Mouse (Mus musculus) urinary bladder, postnatal 36 days (tissue): Measurements from ENCODE around the gene Birc7.
A peak's percentile ranks its signal among the peaks of the same experiment; 100 is the strongest.

Experiments
- DNase-seq, 2 experiments: peaks; one replicate each; pipeline ENCODE4 v3.0.0; 2022; ENCODE audit warnings: low spot score in 2 of 2, mixed read lengths in 1 of 2

The Birc7 gene

DNA sequence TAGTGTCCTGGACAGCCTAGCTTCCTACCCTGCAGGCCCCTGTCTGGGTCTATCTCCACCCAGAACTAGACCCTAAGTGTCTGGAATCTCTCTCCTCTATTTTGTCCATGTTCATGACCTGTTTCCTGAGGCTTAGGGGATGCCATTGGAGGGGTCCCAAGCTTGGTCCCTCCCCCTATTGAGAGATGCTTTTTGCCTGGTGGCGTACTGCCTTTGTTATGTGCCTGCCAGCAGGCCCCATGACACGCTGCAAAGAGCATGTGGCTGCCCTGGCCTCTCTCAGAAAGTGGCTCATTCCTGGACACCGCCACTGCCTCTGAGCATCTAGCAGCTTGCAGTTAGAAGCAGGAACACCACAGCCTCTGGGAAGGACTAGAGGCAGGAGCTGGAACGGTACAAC lies at the start of gene Birc7:
Gene Birc7 (plus strand): TSS at position 301 of the 400 bp plus-strand sequence.
- DNase-seq: no peak

DNA sequence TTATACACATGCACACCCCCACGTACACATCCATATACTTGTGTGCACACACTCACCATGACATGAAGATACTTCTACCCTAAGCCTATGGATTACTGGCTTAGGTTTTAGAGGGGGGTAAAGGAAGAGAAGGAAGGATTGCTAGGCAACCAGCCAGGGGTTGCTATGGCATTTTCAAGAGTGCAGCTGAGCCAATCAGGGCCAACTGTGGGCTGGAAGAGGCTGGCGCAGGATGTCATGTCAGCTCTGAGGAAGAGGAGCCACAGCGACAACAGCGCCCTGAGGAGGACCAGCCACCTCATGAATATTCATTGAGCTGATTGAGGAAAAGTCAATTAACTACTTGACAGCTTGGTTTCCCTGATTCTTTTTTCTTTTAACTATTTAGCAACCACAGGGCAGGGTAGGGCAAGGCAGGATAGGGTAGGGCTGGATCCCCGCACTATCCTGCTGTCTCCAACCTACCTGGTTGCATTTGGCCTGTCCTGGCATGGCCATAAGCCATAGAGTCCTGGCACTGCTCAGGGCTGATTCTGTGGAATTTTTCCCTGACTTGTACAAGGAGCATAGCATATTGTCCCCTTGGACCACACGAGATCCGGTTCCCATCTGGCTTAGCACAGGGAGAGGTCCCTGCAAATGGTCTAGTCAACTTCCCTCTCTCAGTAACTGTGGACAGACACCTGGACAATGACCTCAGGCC lies 49.3 kb upstream of the Birc7 start:
- no peak for DNase-seq

DNA sequence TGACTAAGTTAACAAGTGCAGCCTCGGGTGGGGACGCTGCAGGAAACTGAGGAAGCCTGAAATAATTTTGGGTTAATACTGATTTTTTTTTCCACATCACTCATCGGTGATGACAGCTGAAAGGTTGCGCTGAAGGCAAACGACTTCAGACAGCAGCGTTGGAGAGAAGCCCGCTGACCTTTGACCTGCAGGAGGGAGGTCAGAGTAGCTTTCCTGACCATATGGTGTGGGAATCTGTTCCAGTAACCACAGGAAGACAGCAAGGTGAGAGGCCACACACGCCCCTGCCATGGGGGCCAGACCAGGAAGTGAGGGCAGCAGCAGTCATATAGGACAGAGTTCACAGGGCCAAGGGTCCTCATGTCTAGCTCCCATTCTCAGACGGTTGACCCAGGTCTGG lies 47.5 kb upstream of the Birc7 start:
- no peak for DNase-seq

DNA sequence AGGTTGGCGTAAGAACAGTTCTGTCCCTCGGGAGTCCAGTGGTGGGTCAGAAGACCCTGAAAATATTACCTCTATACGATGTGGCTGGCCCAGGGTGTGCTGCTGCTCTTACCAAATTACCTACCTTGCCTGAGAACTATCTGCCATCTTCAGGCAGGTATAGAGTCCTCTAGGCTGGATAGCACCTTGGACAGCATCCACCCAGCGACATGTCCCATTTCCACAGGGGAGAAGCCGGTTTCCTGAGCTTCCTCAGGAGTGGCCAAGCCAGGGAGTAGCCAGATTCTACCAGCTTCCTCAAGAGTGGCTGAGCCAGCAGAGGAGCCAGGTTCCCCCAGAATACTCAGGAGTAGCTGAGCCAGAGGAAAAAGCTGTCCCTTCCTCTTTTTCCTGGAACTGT lies 43.6 kb upstream of the Birc7 start:
- DNase-seq: no peak

DNA sequence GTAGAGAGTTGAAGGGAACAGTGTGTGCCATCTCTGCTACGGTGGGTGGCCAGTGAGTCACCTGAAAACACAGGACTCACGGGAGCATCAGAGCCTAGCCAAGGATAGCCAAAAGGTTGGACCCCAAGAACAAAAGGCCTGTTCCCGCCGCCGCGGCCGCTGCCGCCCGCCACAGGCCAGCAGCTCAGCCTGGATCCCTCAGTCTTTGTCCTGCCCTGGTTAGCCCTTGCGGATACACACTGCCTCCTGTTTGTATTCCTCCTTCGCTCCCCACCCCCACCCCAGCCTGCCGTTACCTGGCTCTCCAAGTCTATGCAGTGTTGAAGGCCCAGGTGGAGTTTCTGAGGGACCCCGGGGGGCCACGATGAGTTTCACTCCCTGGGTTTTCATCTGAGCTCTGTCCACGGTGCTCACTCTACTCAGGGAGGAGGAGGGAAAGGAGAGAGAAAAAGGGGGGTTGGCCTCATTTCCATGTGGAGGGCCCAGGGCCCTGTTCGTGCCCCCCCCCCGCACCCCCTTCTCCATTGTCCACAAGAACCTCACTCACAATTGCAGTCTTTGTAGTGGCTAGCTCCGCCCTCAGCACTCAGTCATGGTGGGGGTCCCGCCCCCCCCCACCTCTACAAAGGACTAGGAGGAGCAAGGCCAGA lies 39.4 kb upstream of the Birc7 start:
- DNase-seq: no peak

DNA sequence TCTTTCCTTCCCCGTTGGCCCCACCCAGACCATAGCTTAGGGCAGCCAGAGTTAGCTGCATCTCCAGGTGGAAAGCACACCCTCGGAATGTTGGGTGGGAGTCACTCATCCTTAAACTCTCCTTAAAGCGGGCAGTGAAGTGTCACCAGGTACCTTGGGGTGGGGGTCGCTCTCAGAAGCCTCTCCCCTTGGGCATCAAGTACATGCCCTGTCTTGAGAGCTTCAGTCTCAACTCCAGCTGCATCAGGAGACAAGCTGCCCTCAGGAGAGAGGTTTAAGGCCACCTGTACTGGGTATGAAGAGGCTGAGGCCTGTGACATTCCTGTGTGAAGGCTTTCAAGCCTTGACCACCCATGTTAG lies 38.9 kb upstream of the Birc7 start:
- DNase-seq: no peak

DNA sequence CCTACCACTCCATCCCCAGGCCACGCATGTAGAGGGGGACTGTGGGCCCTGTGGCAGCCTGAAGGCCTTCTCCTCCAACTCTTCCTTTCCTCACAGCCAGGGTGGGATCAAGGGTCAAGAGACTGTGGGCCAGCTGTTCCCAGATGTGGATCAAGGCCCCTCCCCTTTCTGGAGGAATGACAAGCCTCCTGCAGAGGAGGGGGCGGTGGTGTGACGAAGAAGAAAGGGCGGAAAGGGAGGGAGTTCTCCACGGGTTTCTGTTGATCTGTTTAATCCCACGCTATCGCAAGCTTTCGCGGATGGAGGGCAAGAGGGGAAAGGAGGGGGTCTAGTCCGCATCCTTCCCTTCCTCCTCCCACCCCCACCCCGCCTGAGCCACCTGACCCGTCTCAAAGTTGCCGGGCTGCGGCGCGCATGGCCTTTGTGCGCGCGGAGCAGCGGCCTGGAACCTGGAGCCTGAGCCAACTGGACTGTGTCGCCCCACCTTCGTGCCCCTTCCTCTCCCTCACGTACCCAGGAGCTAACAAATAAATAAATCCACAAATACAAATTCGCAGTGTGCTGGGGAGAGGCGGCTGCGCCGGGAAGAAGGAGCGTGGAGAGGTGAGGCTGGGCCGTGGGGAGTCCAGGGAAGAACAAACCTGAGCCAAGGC lies 38.3 kb upstream of the Birc7 start:
- no peak for DNase-seq

DNA sequence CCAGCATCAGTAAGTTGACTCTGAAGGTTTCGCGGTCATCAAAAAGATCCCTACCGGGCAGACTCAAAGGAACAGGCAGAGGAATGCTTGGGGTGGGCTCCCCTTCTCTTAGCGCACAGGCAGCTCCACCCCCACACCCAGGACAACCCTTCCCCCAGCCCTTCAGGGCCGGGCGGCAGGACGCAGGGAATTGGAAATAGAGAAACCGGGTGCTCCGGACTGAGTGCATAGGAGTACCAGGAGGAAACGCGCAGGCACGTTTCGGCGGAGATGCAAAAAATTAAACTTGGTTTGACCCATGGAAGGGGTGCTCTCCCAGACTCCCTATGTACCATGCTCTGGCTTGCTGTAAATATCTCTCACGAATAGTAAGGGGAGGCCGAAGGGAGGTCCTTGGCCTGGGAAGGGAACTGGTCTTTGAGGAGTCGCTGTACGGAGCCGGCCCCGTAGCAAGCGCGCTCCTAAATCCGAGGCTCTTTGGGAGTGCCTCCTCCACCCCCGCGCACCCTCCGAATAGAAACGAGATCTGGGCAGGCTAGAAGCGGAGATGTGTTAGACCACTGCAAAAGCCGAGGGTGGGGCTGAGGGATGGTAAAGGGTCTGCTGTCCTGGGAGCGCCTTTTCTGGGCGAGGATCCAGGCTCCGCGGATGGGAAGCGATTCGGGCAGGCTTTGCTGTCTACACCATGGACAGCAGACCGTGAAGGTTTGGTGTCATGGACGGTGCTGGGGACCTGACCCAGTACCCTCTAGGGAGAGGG lies 37.6 kb upstream of the Birc7 start:
- DNase-seq: no peak

DNA sequence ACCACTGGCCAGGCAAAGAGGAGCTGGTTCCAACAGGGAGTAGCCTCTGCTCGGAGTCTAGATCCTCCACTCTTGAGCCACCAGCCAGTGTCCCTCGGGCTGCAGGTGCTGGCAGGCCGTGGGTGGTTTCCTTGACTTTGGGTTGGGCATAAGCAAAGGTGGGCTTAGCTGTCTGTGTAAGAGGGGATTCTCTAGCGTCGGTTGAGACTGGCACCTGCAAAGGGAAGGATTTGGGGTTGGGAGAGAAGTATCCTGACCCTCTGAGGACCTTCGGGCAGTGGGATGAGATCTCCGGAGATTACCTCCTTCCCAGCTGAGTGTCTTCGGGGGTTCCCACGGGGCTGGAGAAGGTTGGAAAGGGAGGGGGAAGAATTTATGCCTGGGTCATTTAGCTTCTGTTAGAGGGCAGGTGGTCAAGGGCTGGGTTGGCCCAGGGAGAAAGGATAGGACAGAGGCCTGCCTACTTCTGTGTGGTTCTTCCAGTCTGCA lies 36.9 kb upstream of the Birc7 start:
- DNase-seq: no peak

DNA sequence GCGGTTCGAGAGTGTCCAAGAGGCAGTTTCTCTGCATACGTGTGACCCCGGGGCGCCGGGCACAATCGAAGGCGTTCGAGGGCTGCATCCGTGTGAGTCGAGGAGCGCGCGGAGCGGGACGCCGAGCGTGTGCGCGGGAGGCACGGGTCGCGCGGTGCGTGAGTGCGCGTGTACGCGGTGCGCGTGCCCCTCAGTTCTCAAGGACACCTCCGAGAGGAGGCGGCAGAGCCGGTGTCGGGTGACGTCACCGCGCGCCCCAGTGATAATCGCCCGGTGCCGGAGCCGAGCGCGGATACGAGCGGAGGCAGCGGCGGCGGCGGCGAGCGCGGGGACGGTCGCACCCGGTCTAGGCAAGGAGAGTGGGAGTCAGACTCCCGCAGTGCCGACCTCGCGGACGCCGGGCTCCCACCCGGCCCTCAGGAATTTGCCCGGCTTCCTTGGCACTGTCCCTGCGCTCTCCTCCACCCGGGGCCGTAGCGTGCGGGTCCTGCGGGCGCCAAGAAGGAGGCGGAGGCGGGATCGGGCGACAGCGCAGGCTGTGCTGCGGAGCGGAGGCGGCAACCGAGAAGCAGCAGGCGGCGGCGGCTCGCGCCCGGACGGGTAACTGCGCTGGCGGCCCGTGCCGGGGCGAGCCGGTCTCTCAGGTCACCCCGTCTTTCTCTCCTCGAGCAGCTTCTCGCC lies 35.8 kb upstream of the Birc7 start:
- no peak for DNase-seq

DNA sequence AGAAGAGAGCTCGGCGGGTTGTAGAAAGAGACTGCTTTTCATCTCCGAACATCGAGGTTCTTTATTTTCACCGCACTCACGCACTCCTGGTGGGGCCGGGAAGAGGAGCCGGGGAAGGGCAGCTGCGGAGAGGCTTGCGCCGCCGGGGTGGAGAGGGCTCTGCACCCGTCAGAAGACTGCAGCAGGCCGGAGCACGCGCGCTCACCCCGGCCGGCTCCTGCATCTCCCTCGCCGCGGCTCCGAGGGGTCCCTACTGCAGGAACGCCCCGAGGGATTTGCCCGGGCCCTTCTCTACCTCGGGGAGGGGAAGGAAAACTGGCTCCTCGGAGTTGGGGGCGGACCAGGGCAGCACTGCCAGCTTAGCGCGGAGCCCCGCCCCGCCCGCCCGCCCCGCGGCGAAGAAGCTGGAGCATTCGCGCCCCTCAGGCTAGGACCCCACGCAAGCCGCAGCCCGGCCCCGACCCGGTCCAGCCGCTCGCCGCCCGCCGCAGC lies 35.2 kb upstream of the Birc7 start:
- no peak for DNase-seq

DNA sequence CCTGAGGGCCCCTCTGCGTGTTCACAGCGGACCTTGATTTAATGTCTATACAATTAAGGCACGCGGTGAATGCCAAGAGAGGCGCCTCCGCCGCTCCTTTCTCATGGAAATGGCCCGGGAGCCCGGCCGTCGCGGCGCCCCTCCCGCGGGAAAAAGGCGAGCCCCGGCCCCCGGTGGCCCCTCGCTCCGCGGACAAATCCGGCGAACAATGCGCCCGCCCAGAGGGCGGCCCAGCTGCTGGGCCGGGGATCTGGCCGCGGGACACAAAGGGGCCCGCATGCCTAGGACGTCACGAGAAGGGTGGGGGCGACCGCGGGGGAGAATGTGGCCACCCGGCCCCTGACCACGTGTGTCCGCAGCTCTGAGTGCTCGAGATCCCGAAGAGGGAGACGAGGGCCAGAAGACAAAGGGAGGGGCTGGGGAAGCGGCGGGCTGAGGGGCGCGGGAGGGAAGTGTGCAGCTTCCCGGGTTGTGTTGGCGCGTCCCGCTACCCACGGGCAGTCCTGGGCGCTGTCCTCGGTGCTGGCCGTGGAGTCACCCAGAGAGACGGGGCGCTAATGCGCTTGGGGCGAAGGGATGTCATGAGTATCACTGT lies 34.7 kb upstream of the Birc7 start:
- DNase-seq: peak in 1 of 2 experiments; percentile 31

DNA sequence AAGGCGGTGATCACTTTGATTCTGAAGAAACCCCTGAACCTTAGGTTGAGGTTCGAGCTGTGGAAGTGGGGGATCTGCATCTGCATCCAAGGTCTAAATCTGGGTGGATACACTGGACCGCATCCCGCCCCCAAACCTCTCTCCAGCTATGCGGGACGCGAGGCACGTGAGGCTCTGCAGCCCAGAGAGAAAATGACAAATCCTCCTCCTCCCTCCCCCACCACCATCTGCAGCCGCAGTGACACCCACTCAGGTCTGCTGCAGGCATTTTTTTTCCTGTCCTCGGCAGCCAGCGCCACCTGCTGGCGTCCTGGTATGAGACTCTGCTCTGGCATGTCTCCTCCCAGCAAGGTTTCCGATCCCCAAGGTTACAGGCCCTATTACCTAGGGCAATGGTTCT lies 34.1 kb upstream of the Birc7 start:
- DNase-seq: peak in 1 of 2 experiments; percentile 14

DNA sequence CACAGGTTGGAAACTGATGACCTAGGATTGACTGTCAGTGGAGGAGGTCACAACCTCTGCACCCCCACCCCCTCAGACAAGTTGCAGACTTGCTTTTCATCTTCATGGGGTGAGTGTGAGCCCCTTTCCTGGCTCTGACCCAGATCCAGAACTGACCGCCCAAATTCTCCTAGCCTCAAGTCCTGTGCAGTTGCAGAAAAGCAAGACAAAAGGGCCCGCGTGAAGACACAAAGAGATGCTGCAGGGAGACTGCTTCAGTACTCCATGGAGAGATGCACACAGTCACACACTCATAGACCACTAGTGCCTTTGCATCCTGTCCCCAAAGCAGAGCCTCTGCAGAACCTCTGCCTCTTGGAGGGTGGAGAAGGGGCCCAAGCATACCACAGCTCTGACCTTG lies 33.5 kb upstream of the Birc7 start:
- DNase-seq: no peak

DNA sequence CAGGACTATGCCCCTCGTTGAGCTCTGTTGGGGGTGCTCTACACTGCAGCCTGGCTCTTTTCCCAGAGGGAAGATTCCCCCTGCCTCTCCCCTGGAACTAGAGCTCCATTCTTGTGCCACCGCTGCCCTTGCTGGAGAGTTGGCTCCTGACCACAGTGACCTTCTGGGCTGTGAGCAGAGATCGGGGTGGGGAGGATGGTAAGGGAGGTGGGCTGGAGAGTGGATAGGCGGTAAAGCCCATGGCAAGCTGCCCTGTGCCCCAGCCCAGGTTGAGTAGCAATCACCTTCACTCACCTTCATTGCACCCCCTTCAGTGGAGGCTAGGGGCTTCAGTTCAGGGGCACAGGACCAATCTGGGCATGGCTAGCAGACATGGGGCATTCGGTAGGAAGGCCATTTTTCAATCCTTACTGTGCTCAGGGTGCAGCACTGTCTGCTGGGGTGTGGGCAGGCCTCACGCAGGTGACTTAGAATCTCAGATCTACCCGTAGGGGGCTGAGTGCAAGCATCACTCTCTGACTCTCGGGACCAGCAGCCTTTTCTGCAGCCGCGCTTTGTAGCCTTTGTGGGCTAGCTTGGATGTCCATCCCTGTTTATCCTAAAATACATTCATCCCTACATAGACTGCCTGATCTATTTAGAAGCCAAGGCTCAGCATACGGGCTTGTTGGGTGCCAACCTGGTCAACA lies 32.8 kb upstream of the Birc7 start:
- DNase-seq: no peak

DNA sequence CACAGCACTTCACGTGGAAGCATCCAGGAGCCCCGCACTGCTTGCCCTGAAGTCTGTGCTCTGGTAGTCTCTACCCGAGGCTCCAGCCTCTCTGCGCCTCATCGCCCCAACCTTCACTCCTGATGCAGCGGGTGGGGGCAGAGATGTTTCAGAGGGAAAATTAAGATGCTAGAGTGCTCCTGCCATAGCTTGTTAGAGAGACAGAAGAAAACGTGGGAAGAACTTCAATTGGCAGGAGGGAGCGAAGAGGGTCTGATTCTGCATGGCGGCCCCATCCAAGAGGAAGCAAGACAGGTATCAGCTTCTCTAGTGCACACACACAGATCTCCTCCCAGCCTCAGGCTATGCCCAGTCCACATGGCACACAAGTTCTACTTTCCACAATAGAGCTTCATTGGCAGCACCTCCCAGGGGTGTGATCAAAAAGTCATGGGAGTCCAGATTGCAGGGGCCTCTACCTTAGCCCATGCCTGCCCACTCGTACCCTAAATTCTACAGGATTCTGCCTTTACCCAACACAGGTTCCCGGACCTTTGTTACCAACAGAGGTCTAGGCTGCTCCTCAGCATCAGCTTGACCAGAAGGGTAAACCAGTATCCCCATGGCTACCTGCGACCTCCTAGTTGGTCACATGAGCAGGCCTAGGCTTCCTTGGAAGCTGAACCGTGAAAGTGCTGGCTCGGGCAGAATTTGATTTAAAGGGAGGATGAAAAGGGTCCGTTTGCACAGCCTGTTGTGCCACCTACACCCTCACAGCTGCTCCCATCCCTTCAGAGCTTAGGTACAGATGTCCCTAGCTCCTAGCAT lies 31.8 kb upstream of the Birc7 start:
- DNase-seq: no peak

DNA sequence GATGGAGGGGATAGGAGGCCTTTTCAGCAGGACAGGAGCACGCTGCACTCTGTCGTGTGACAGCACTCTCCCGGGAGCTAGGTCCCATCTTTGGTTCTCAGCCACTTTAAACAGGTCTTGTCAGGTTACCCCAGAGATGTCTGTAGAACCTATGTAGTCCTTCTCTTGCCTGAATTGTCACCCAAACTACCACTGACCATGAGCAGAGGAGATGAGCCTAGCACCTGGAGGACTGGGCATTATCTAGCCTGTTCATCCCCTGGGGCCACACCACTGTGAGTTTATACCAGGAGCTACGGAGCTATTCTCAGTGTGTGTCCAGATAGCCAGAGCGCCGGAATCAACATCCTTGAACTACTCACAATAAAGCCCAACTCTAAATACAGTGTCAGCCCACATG lies 31.0 kb upstream of the Birc7 start:
- DNase-seq: no peak

DNA sequence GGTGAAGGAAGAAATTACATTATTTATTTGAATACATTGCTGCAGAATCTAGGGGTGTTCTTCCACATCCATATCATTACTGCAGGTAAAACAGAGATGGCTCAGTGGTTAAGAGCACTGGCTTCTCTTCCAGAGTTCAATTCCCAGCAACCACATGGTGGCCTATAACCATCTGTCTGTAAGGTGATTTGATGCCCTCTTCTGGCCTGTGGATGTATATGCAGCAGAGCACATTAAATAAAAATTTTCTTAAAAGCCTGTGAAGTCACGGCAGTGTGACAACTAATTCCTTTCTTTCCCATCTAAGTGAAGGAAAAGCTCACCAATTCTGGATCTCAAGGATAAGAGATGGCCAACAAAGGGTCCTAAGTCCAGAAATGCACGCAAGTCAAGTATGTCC lies 26.7 kb upstream of the Birc7 start:
- DNase-seq: no peak

DNA sequence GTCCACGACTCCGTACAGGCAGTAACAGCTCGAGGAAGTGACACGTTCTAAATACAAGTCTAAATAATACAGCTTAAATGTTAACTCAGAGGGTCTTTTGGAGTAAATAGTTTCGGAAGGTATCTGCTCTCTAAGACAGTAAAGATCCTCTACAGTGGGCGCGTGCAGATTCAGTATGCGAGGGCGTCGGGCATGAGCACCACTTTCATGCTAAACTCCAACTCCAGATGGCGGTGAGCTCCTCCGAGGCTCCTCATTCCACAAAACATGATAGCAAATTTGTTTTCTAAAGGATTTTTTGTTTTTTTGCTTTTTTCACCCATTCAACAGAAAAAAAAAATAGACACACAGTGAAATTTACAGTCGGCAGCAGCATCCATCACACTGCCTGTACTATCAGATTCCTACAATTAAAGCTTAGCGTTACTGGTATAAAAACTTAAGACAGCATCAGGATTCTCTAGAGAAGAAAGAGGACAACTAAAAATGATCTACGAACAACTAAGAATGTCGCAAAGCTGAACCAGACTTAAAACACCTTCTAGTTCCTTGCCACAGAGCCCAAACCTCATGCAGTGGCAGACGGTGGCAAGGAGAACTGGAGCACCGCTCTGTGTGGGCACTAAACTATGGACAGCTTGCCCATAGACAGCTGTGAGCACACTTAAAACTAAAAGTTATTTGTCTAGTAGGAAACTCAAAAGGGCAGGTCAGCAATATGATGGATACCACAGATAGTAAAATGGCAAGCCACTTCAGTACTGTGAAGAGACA lies 24.2 kb upstream of the Birc7 start:
- no peak for DNase-seq
